Mouse (Mus musculus): Measurements from ENCODE around the gene Eif4b. TPM values are rescaled to one million over a fixed set of nuclear protein-coding genes. Genes with fewer than 3 reads are reported as not detected.

Gene Eif4b
- total RNA-seq, 2 experiments from 2014 or later, result 82.3 to 204 TPM

Other genes with a start within 250 kb of the Eif4b start
- gene Krt1, start 223.0 kb upstream of the Eif4b start, total RNA-seq (2015), result not detected in 2 replicates
- not detected in 2 replicates for gene Krt1, start 223.0 kb upstream of the Eif4b start, total RNA-seq (2017)
- not detected in 2 replicates for gene Krt77, start 204.1 kb upstream of the Eif4b start, total RNA-seq (2015)
- gene Krt77, start 204.1 kb upstream of the Eif4b start, total RNA-seq (2017), result 0.11 TPM in 1 of 2 replicates, not detected in the other
- gene Krt76, start 180.9 kb upstream of the Eif4b start, total RNA-seq (2015), result not detected in 2 replicates
- not detected in 2 replicates for gene Krt76, start 180.9 kb upstream of the Eif4b start, total RNA-seq (2017)
- not detected in 2 replicates for gene Krt4, start 149.0 kb upstream of the Eif4b start, total RNA-seq (2015)
- gene Krt4, start 149.0 kb upstream of the Eif4b start, total RNA-seq (2017), result not detected in 2 replicates
- not detected in 2 replicates for gene Krt79, start 133.4 kb upstream of the Eif4b start, total RNA-seq (2015)
- gene Krt79, start 133.4 kb upstream of the Eif4b start, total RNA-seq (2017), result not detected in 2 replicates
- gene Krt78, start 119.5 kb upstream of the Eif4b start, total RNA-seq (2015), result not detected in 2 replicates
- not detected in 2 replicates for gene Krt78, start 119.5 kb upstream of the Eif4b start, total RNA-seq (2017)
- gene Krt8, start 69.3 kb upstream of the Eif4b start, total RNA-seq (2015), result not detected in 2 replicates
- gene Krt8, start 69.3 kb upstream of the Eif4b start, total RNA-seq (2017), result not detected in 2 replicates
- 0.22 and 0.23 TPM in 2 replicates for gene Krt18, start 45.6 kb upstream of the Eif4b start, total RNA-seq (2015)
- 0.89 and 1.7 TPM in 2 replicates for gene Krt18, start 45.6 kb upstream of the Eif4b start, total RNA-seq (2017)
- 0.32 and 1.9 TPM in 2 replicates for gene Tns2, start 26.6 kb downstream of the Eif4b start, total RNA-seq (2015)
- gene Tns2, start 26.6 kb downstream of the Eif4b start, total RNA-seq (2017), result 0.07 TPM in 1 of 2 replicates, not detected in the other
- 6.1 and 7.5 TPM in 2 replicates for gene Spryd3, start 62.5 kb downstream of the Eif4b start, total RNA-seq (2015)
- 20.6 and 22.6 TPM in 2 replicates for gene Spryd3, start 62.5 kb downstream of the Eif4b start, total RNA-seq (2017)
- 1.3 TPM in 1 of 2 replicates, not detected in the other for gene Igfbp6, start 70.6 kb downstream of the Eif4b start, total RNA-seq (2015)
- gene Igfbp6, start 70.6 kb downstream of the Eif4b start, total RNA-seq (2017), result not detected in 2 replicates
- gene Soat2, start 76.8 kb downstream of the Eif4b start, total RNA-seq (2015), result 0.78 and 0.82 TPM in 2 replicates
- gene Soat2, start 76.8 kb downstream of the Eif4b start, total RNA-seq (2017), result 0.89 and 1.1 TPM in 2 replicates
- 27.7 and 38.0 TPM in 2 replicates for gene Zfp740, start 129.5 kb downstream of the Eif4b start, total RNA-seq (2015)
- gene Zfp740, start 129.5 kb downstream of the Eif4b start, total RNA-seq (2017), result 39.9 and 48.4 TPM in 2 replicates
- gene Csad, start 131.0 kb downstream of the Eif4b start, total RNA-seq (2015), result 5.6 and 9.3 TPM in 2 replicates
- 8.6 and 15.4 TPM in 2 replicates for gene Csad, start 131.0 kb downstream of the Eif4b start, total RNA-seq (2017)
- 638 and 660 TPM in 2 replicates for gene Itgb7, start 158.2 kb downstream of the Eif4b start, total RNA-seq (2015)
- 1,192 and 1,305 TPM in 2 replicates for gene Itgb7, start 158.2 kb downstream of the Eif4b start, total RNA-seq (2017)
- gene Rarg, start 183.7 kb downstream of the Eif4b start, total RNA-seq (2015), result 34.6 and 39.9 TPM in 2 replicates
- 30.8 and 31.9 TPM in 2 replicates for gene Rarg, start 183.7 kb downstream of the Eif4b start, total RNA-seq (2017)
- gene Gm9918, start 196.8 kb downstream of the Eif4b start, total RNA-seq (2015), result not detected in 2 replicates
- not detected in 2 replicates for gene Gm9918, start 196.8 kb downstream of the Eif4b start, total RNA-seq (2017)
- 49.8 and 64.3 TPM in 2 replicates for gene Mfsd5, start 205.7 kb downstream of the Eif4b start, total RNA-seq (2015)
- gene Mfsd5, start 205.7 kb downstream of the Eif4b start, total RNA-seq (2017), result 34.8 and 35.1 TPM in 2 replicates
- 26.3 and 37.4 TPM in 2 replicates for gene Espl1, start 222.5 kb downstream of the Eif4b start, total RNA-seq (2015)
- gene Espl1, start 222.5 kb downstream of the Eif4b start, total RNA-seq (2017), result 15.2 and 30.9 TPM in 2 replicates

Data from megakaryocyte, adult 5-6 weeks (primary cell).